ENCODE assay signal across 8 mouse cellular contexts in the genomic region with DNA sequence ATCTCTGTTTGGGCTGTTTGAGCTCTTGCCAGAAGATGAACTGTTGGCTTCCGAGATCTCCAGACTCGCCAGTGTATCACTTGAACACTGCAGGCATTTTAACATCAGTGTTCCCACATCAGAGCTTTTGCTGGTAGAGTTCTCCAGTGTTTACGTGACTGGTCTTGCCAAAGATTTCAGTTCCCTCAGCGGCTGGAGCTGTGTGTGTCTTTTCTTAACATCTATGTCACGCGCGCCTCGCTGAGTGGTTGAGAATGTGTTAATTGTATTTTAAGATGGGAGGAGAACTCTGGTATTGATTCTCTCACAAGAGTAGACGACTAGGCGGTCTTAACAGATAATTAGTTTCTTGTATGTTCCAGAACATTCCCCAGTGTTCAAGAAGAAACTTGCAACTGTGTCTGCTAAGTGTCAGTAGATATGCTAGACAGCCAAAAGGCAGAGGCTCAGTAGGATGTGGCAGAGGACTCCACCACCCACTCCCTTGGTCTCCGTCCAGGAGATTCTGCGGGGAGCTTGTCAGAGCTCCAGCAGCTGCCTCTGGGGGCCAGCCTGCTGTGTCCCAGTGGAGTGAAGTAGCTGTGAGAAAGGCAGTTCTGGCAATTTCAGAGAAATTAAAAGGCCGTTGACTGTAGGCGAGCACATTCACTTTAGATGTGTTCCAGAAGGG. TPM values are rescaled to one million over a fixed set of nuclear protein-coding genes. Genes with fewer than 3 reads are reported as not detected.
DNase-seq lines count a peak whose midpoint lies in the region; ATAC-seq and TF ChIP-seq lines count a peak whose summit lies in the region.

No protein-coding gene starts in this region.

- H3K9me3 ChIP-seq in forebrain, embryonic 13.5 days (replicated peaks) = no peaks in the 10 kb centered on the region
- no peaks in the 10 kb centered on the region for H3K9me3 ChIP-seq in heart, embryonic 15.5 days (replicated peaks)

- H3K27me3 ChIP-seq in forebrain, embryonic 13.5 days = no peaks in the 10 kb centered on the region
- H3K27me3 ChIP-seq in heart, embryonic 15.5 days = no peaks in the 10 kb centered on the region
- no peaks in the 10 kb centered on the region for H3K27me3 ChIP-seq in small intestine, adult 2 months (ENCODE audit: control insufficient read depth, insufficient read depth, low read length)

- DNase-seq in cerebellum, postnatal 10 days = peak; percentile 45 to 66
- DNase-seq in cerebellum, adult 9-10 months = no peak
- peak; percentile 79 to 82 for DNase-seq in layer of hippocampus, adult 8-10 months (ENCODE audit: low spot score in 2 of 2)
- DNase-seq in lung, adult 2 months = peak; percentile 44
- no peak for DNase-seq in retina, postnatal 1 day

- H3K36me3 ChIP-seq in forebrain, embryonic 13.5 days (ENCODE audit: poor library complexity, severe bottlenecking) = peaks cover 25% of the 10 kb centered on the region
- peaks cover 9% of the 10 kb centered on the region; the same call in 1 of the 2 replicates for H3K36me3 ChIP-seq in heart, embryonic 15.5 days
- H3K36me3 ChIP-seq in small intestine, adult 2 months (ENCODE audit: control insufficient read depth, insufficient read depth, low read length) = peaks cover 6% of the 10 kb centered on the region

- no peak overlapping the region for H3K4me2 ChIP-seq in forebrain, embryonic 13.5 days
- H3K4me2 ChIP-seq in heart, embryonic 15.5 days = peak overlapping the region; percentile 42

- no peak overlapping the region; the same call in 1 of the 2 replicates for H3K27ac ChIP-seq in forebrain, embryonic 13.5 days
- peak overlapping the region; percentile 80 for H3K27ac ChIP-seq in heart, embryonic 15.5 days
- peak overlapping the region; percentile 70 for H3K27ac ChIP-seq in small intestine, adult 2 months (ENCODE audit: insufficient read depth, low read depth, low read length)

- H3K9ac ChIP-seq in forebrain, embryonic 13.5 days = no peak overlapping the region
- no peak overlapping the region for H3K9ac ChIP-seq in heart, embryonic 15.5 days

- TF ChIP-seq CTCF in lung, adult 2 months (IDR thresholded peaks at IDR 0.05; ENCODE audit: insufficient read depth, low read length) = no peak
- TF ChIP-seq CTCF in small intestine, adult 2 months (IDR thresholded peaks at IDR 0.05; ENCODE audit: extremely low read depth, insufficient read length, insufficient replicate concordance, low read depth, low read length) = no peak

- WGBS in forebrain, embryonic 13.5 days = 30% methylated on average over 14 of the region's 14 CpGs
- 24% methylated on average over 14 of the region's 14 CpGs for WGBS in heart, embryonic 15.5 days
- WGBS in lung, adult 2 months = 49% methylated on average over 14 of the region's 14 CpGs
- WGBS in small intestine, adult 2 months = 70% methylated on average over 14 of the region's 14 CpGs

- H3K4me1 ChIP-seq in forebrain, embryonic 13.5 days = peaks cover 29% of the 10 kb centered on the region
- H3K4me1 ChIP-seq in heart, embryonic 15.5 days (replicated peaks) = peaks cover 64% of the 10 kb centered on the region
- H3K4me1 ChIP-seq in lung, adult 2 months (ENCODE audit: control insufficient read depth, insufficient read depth, low read length) = peaks cover 17% of the 10 kb centered on the region
- peaks cover 23% of the 10 kb centered on the region for H3K4me1 ChIP-seq in small intestine, adult 2 months (ENCODE audit: control insufficient read depth, insufficient read depth, insufficient read length, low read length)

- no peak for TF ChIP-seq POLR2A in lung, adult 2 months (IDR thresholded peaks at IDR 0.05; ENCODE audit: borderline replicate concordance, extremely low read depth, low read depth, low read length)
- TF ChIP-seq POLR2A in small intestine, adult 2 months (IDR thresholded peaks at IDR 0.05; ENCODE audit: low read depth, low read length) = no peak

- H3K4me3 ChIP-seq in forebrain, embryonic 13.5 days = no peak overlapping the region
- H3K4me3 ChIP-seq in heart, embryonic 15.5 days = no peak overlapping the region
- no peak overlapping the region for H3K4me3 ChIP-seq in lung, adult 2 months (replicated peaks; ENCODE audit: extremely low read depth, low read depth, low read length)
- no peak overlapping the region for H3K4me3 ChIP-seq in small intestine, adult 2 months (ENCODE audit: low read depth, low read length)

- peak; percentile 76 for ATAC-seq in forebrain, embryonic 13.5 days
- peak; percentile 87 for ATAC-seq in heart, embryonic 15.5 days (replicated peaks; ENCODE audit: insufficient number of reproducible peaks, insufficient read depth, low FRiP score, low read depth)

RNA-seq across cellular contexts. Expression of gene Ryk, which starts 29.3 kb away (rescaled TPM):
- 12.8 and 14.1 TPM in 2 replicates for polyA plus RNA-seq in forebrain, embryonic 13.5 days (2015; fragmentation: Nextera tagmentation; extraction: Ambion mirVana)
- 18.7 and 20.3 TPM in 2 replicates for polyA plus RNA-seq in heart, embryonic 15.5 days (2015; fragmentation: Nextera tagmentation; extraction: Ambion mirVana)
- 10 to 100 TPM; 39.8 to 52.7 (median 43.4) TPM for total RNA-seq in layer of hippocampus, adult 8-10 months (2022)
- polyA plus RNA-seq in lung, adult 2 months (2012; rRNA removed) = 53.1 and 76.1 TPM in 2 replicates
- 17.0 and 36.0 TPM in 2 replicates for polyA plus RNA-seq in small intestine, adult 2 months (2012; rRNA removed)

Comparison
In these comparisons a context has a peak if more than half of its experiments do, and no peak if none do; other contexts are left out.
1. DNase-seq: peak in cerebellum, postnatal 10 days (2 of 2), layer of hippocampus, adult 8-10 months (2 of 2) and lung, adult 2 months (single experiment); none in cerebellum, adult 9-10 months (single experiment) and retina, postnatal 1 day (single experiment).